Mouse (Mus musculus) kidney, embryonic 14.5 days (tissue): ENCODE data around the gene Skil. TPM values are rescaled to one million over a fixed set of nuclear protein-coding genes. Genes with fewer than 3 reads are reported as not detected.
A peak's percentile ranks its signal among the peaks of the same experiment; 100 is the strongest.

Experiments
- ATAC-seq: fragments of 200-750 bp; cut with Nextera tagmentation; 2 replicates; pipeline ENCODE4 v1.8.0; 2017; ENCODE audit warnings: moderate number of reproducible peaks, mild to moderate bottlenecking, moderate TSS enrichment, moderate library complexity; ENCODE audit not compliant: low FRiP score, low TSS enrichment
- H3K27ac ChIP-seq: fragments of 300-500 bp; sonication (generic); 2 replicates; pipeline ENCODE4 v1.5.1; 2014; ENCODE audit warnings: low read depth, mild to moderate bottlenecking, low read length, moderate library complexity, mixed read lengths
- H3K27me3 ChIP-seq: fragments of 300-500 bp; sonication (generic); 2 replicates; pipeline ENCODE4 v1.6.1; 2014; ENCODE audit warnings: mild to moderate bottlenecking, low read length; ENCODE audit not compliant: control insufficient read depth, insufficient read depth
- H3K36me3 ChIP-seq: fragments of 300-500 bp; sonication (generic); 2 replicates; pipeline ENCODE4 v1.6.1; 2014; ENCODE audit warnings: low read length, mixed read lengths; ENCODE audit not compliant: control insufficient read depth, insufficient read depth
- H3K4me1 ChIP-seq: fragments of 300-500 bp; sonication (generic); 2 replicates; pipeline ENCODE4 v1.6.1; 2014; ENCODE audit warnings: low read length, mixed read lengths; ENCODE audit not compliant: control insufficient read depth, insufficient read depth
- H3K4me2 ChIP-seq: fragments of 300-500 bp; sonication (generic); replicated peaks from 2 replicates; pipeline ENCODE4 v1.6.1; 2014; ENCODE audit warnings: low read depth, mild to moderate bottlenecking, low read length
- H3K4me3 ChIP-seq: fragments of 300-500 bp; sonication (generic); 2 replicates; pipeline ENCODE4 v1.5.1; 2014; ENCODE audit warnings: mild to moderate bottlenecking, low read length
- H3K9ac ChIP-seq: fragments of 300-500 bp; sonication (generic); 2 replicates; pipeline ENCODE4 v1.6.1; 2014; ENCODE audit warnings: low read depth, mild to moderate bottlenecking, low read length, moderate library complexity
- H3K9me3 ChIP-seq: fragments of 300-500 bp; sonication (generic); 2 replicates; pipeline ENCODE4 v1.6.1; 2016; ENCODE audit warnings: low read length; ENCODE audit not compliant: control insufficient read depth
- WGBS: fragments of 180-500 bp; shearing (Covaris S2); extraction: QIAGEN DNeasy Blood & Tissue Kit; methylation state at CpG from one replicate; pipeline ENCODE4 v1.1.7; 2014; 5-methylcytosine and 5-hydroxymethylcytosine counted together
- polyA plus RNA-seq: library from polyadenylated mRNA; unstranded; fragments of >200 nt; fragmentation: Nextera tagmentation; extraction: Ambion mirVana; gene quantifications from 2 replicates; pipeline ENCODE4 v1.2.1, GENCODE M21; 2014

Gene Skil
- polyA plus RNA-seq, 1 experiment from 2014 or later = 26.8 TPM

DNA sequence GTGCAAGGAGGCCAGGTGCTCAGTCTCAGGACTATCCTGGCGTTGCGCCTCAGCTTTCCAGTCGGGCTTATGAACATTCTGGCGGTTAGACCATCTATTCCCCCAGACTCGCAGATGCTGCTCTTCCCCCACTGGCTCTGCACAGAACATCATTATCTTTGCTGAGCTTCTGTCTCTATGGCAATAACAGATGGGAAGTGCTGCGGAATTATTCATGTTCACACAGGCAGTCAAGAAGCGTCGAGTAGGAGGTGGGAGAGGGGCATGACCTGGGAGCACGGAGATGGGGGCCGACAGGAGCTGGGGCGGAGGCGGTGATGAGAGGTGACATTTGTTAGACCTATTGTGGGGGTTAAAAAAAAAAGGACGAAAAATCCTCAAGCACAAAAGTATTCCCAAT is 1.7 kb upstream of the Skil start:
- Histone ChIP-seq H3K4me3 (peak overlapping the region; percentile 96), H3K4me1 (peaks cover 17% of the 10 kb centered on the region; the same call in 1 of the 2 replicates), H3K27ac (peak overlapping the region; percentile 99), H3K9ac (peak overlapping the region; percentile 94; the same call in 1 of the 2 replicates), H3K36me3 (no peaks in the 10 kb centered on the region; the same call in 1 of the 2 replicates), H3K4me2 (peak overlapping the region; percentile 72), H3K27me3 (no peaks in the 10 kb centered on the region), H3K9me3 (no peaks in the 10 kb centered on the region)
- no peak for ATAC-seq
- WGBS = 3% methylated on average over 13 of the region's 13 CpGs

DNA sequence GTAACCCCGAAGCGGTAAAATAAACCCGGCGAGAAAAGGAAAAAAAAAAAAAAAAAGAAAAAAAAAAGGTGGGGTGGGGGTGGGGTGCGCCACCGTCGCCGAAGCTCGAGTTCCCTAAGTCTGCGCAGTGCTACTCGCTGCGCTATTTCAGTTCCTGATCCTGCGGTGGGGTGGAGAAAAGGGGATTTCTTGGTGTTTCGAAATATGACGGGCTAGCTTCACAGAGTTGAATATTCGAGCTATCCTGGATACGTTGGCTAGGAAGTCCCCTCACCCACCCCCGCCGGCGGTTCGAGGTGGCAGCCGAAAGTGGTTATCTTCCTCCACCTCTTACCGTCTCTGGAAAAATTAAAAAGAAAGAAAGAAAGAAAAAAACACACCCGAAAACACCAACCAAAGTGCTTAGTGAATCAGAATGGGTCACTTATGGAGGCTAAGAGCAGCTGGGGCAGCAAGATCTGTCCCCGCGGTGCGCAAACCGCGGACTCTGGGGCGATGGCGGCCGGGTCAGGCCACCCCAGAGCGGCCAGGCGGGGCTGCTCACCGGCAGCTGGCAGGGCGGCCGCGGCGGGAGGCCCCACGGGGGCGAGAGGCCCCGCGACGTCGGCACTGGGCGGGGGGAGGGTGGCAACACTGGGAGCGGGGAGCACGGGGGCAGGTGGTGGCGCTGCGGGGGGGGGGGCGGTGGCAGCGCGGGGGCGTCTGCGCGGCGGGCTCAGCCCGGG is 1.1 kb upstream of the Skil start:
- Histone ChIP-seq H3K4me2 (peak overlapping the region; percentile 72), H3K27me3 (no peaks in the 10 kb centered on the region), H3K36me3 (no peaks in the 10 kb centered on the region; the same call in 1 of the 2 replicates), H3K4me1 (peaks cover 22% of the 10 kb centered on the region; the same call in 1 of the 2 replicates), H3K9me3 (no peaks in the 10 kb centered on the region), H3K9ac (peak overlapping the region; percentile 94), H3K27ac (peak overlapping the region; percentile 99), H3K4me3 (peak overlapping the region; percentile 96)
- under 1% methylated on average over 39 of the region's 58 CpGs for WGBS
- peak; percentile 67 for ATAC-seq

DNA sequence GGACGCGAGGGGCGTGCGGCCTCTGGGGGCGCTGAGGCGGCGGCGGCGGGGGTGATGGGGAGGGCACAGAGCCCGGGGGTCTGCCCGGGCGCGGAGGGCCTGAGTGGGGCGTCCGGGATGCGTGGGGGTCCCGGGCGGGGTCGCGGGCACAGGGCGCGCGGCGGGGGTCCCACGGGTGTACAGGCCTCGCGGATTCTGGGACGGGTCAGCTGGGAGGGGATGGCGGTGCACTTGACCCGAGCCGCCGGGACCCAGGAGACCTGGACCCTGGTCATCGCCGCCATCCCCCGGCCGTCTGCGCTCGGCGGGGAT is 277 bp downstream of the Skil start:
- peak; percentile 45 for ATAC-seq
- Histone ChIP-seq H3K9ac (peak overlapping the region; percentile 94), H3K4me1 (peaks cover 28% of the 10 kb centered on the region), H3K27ac (peak overlapping the region; percentile 99), H3K27me3 (no peaks in the 10 kb centered on the region), H3K4me3 (peak overlapping the region; percentile 96), H3K36me3 (no peaks in the 10 kb centered on the region; the same call in 1 of the 2 replicates), H3K9me3 (no peaks in the 10 kb centered on the region), H3K4me2 (peak overlapping the region; percentile 72)
- under 1% methylated on average over 20 of the region's 39 CpGs for WGBS

DNA sequence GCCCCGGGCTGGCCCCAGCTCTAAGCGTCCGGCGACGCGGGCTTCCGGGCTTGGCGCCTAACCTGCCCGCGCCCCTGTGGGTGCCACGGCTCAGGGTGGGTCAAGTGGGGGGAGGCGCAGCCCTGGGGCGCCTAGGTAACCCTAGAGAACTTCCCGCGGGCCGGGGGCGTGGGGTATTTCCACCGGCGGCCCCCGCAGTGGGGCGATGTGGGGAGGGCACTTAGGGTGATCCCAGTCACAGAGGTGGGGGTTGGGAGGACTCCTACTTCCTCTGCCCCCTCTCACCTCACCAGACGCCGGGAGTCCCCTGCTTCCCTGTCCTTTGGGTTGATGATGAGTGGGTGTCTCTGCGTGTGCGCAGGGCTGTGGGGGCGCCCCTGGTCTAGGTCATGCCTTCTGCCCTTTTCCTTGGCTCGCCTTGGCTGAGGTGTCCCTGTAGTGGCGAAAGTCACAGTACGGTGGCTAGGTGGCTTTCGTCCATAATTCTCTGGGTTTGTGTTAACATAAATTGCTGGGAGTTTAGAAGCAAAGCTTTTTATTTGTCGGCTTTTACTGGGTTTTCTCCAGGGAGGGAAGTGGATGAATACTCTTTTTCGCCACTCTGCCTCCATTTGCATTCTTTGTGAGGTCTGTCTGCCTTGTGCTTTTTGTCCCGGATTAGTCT is 765 bp downstream of the Skil start:
- H3K27me3 ChIP-seq = no peaks in the 10 kb centered on the region
- ATAC-seq = peak; percentile 3
- peak overlapping the region; percentile 99 for H3K27ac ChIP-seq
- peak overlapping the region; percentile 94 for H3K9ac ChIP-seq
- peak overlapping the region; percentile 72 for H3K4me2 ChIP-seq
- H3K9me3 ChIP-seq = no peaks in the 10 kb centered on the region
- peak overlapping the region; percentile 96 for H3K4me3 ChIP-seq
- no peaks in the 10 kb centered on the region; the same call in 1 of the 2 replicates for H3K36me3 ChIP-seq
- peaks cover 29% of the 10 kb centered on the region for H3K4me1 ChIP-seq
- WGBS = under 1% methylated on average over 33 of the region's 33 CpGs

DNA sequence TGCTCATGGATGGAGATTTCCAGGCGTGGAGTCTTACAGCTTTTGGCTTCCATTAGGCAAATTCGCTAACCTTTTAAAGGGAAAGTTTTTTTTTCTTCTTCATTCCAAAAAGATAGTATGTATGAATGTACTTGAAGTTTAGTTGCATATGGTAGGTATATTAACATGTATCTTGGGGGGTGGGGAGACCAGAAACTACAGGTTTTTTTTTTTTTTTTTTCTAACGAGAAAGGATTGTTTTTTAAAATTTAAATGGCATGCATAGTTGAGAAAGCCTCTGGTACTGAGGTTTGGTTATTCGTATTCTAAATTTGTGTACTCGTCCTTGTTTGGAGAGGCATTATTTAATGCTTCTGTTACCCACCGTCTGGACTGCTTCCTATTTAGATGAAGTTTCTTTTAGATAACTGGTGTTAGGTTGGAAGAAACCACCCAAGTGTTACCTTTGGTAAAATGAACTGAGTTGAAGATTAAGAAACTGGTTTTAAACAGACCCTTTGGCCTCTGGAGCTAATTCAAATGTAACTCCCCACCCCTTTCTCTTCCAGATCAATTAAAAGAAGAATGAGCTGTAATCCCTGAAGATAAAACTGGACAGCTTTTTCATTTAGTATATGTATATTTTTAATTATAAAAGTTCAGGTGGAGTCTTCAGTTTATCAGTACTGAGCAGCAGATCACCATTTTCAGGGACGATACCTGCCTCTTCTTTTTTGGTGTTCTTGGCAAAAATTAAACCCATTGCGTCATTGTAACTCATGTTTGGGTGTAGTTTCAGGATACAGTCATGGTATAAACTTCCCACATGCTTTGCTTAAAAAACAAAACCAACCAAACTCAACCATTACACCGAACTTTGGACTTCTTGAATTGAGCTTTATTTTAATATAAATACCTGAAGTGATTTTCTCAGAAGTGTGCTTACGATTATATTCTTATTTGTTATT is 1.6 kb downstream of the Skil start:
- H3K9ac ChIP-seq = peak overlapping the region; percentile 94
- no peaks in the 10 kb centered on the region for H3K27me3 ChIP-seq
- no peaks in the 10 kb centered on the region for H3K9me3 ChIP-seq
- H3K4me2 ChIP-seq = peak overlapping the region; percentile 72
- WGBS = 41% methylated on average over 10 of the region's 10 CpGs
- no peaks in the 10 kb centered on the region; the same call in 1 of the 2 replicates for H3K36me3 ChIP-seq
- peak overlapping the region; percentile 99 for H3K27ac ChIP-seq
- peaks cover 29% of the 10 kb centered on the region for H3K4me1 ChIP-seq
- peak overlapping the region; percentile 96 for H3K4me3 ChIP-seq
- no peak for ATAC-seq

DNA sequence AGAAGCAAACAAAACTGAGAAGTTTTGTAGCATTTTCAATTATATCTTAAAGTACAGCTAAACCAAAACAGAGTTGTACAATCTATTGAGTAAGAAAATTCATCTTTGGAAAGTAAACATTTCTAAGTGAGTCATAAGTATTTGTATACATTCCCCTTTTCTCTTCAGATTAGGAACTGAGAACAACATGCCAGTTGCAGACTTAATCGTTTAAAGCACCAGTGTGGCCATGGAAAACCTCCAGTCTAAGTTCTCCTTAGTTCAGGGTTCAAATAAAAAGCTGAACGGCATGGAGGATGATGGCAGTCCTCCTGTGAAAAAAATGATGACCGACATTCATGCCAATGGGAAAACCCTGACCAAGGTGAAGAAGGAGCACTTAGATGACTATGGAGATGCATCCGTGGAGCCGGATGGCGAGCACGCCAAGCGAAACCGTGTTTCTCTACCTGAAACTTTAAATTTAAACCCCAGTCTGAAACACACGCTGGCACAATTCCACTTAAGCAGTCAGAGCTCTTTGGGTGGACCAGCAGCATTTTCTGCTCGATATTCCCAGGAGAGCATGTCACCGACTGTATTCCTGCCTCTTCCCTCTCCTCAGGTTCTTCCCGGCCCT is 2.4 kb downstream of the Skil start:
- WGBS = 80% methylated on average over 13 of the region's 13 CpGs
- Histone ChIP-seq H3K9me3 (no peaks in the 10 kb centered on the region), H3K4me3 (no peak overlapping the region), H3K9ac (no peak overlapping the region), H3K27me3 (no peaks in the 10 kb centered on the region), H3K36me3 (no peaks in the 10 kb centered on the region; the same call in 1 of the 2 replicates), H3K4me1 (peaks cover 29% of the 10 kb centered on the region), H3K27ac (no peak overlapping the region), H3K4me2 (no peak overlapping the region)
- no peak for ATAC-seq

DNA sequence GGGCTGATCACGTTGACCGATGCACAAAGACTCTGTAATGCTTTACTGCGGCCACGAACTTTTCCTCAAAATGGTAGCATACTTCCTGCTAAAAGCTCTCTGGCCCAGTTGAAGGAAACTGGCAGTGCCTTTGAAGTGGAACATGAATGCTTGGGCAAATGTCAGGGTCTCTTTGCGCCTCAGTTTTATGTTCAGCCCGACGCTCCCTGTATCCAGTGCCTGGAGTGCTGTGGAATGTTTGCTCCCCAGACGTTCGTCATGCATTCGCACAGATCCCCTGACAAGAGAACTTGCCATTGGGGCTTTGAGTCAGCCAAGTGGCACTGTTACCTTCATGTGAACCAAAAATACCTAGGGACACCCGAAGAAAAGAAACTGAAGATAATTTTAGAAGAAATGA is 3.1 kb downstream of the Skil start:
- H3K9me3 ChIP-seq = no peaks in the 10 kb centered on the region
- ATAC-seq = no peak
- H3K4me3 ChIP-seq = 0 out of 2 replicates have a peak overlapping the region, but pooled peaks have one; percentile 4
- 36% methylated on average over 11 of the region's 11 CpGs for WGBS
- H3K36me3 ChIP-seq = no peaks in the 10 kb centered on the region; the same call in 1 of the 2 replicates
- H3K27ac ChIP-seq = no peak overlapping the region
- H3K9ac ChIP-seq = no peak overlapping the region
- no peak overlapping the region for H3K4me2 ChIP-seq
- H3K4me1 ChIP-seq = peaks cover 28% of the 10 kb centered on the region
- H3K27me3 ChIP-seq = no peaks in the 10 kb centered on the region

DNA sequence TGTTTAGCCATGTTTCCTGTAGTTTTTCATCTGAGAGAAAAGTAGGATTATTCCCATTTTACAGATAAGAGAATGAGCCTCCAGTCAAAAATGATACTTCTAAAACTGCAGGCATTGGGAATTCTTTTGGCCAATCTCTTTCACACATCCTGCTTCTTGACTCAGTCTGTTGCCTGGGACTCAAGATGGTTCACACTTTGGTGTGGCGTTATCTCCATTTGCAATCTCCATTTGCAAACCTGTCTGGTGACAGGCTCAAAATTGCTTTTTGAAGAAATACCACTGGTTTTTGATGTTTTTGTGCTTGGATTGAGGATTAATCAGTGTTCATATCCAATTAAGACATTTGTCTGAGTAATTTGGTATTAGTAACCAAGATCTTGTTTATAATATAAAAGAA is 3.7 kb downstream of the Skil start:
- no peak overlapping the region for H3K27ac ChIP-seq
- H3K4me1 ChIP-seq = peaks cover 25% of the 10 kb centered on the region
- ATAC-seq = no peak
- H3K9me3 ChIP-seq = no peaks in the 10 kb centered on the region
- H3K9ac ChIP-seq = no peak overlapping the region
- H3K27me3 ChIP-seq = no peaks in the 10 kb centered on the region
- WGBS = 84% methylated on average over 1 of the region's 1 CpGs
- no peak overlapping the region for H3K4me3 ChIP-seq
- H3K4me2 ChIP-seq = peak overlapping the region; percentile 26
- no peaks in the 10 kb centered on the region; the same call in 1 of the 2 replicates for H3K36me3 ChIP-seq
